Mouse (Mus musculus) Patski (cell line): ENCODE results near the gene Slco1b2. TPM values are rescaled to one million over a fixed set of nuclear protein-coding genes. Genes with fewer than 3 reads are reported as not detected.
"Not testable (repeated sequence)": the region's sequence is repeated elsewhere in the genome, so short reads cannot be mapped to it uniquely, and the experiment has no call there.

Source experiments
- ATAC-seq: fragments of 100-300 bp; one replicate; pipeline ENCODE4 v1.8.0; 2021
- CTCF ChIA-PET: fragments of 350-600 bp; sonication (Branson Sonifier 250); formaldehyde crosslinking; loops from one replicate; lab custom pipeline; 2022; ENCODE audit warnings: inconsistent platforms; lab: Charles Lee
- POLR2A ChIA-PET: fragments of 350-600 bp; sonication (Branson Sonifier 250); formaldehyde crosslinking; loops from one replicate; lab custom pipeline; 2022; ENCODE audit warnings: antibody characterized with exemption, inconsistent platforms; lab: Charles Lee
- DNase-seq: peaks from one replicate; pipeline ENCODE4 v3.0.0-alpha.2; 2011; ENCODE audit warnings: low read depth, low spot score
- H3K27me3 ChIP-seq: fragments of 371-371 bp; one replicate; pipeline ENCODE4 v1.5.1; 2021
- CTCF ChIP-seq: fragments of 100-300 bp; IDR thresholded peaks from one replicate; pipeline ENCODE4 v1.5.1; 2021
- in situ Hi-C: fragments of 300-500 bp; cut with MboI; formaldehyde crosslinking; loops from 3 replicates; pipeline ENCODE4 v1.11.1; 2018; ENCODE audit warnings: low pct_unique_long_range_greater_than_20kb, mixed read lengths
- polyA plus RNA-seq: library from polyadenylated mRNA; unstranded; gene quantifications from one replicate; pipeline ENCODE4 v1.2.3, GENCODE M21; 2021

Slco1b2 gene
- not detected for polyA plus RNA-seq

GRCm38 (mm10) chr6:141629291-141629690 lies at the start of gene Slco1b2:
TSS of gene Slco1b2 (plus strand) at chr6:141629518.
- in situ Hi-C loops, result no loop called here
- ATAC-seq, result no peak
- no peak for TF ChIP-seq CTCF
- DNase-seq, result no peak
- no peaks in the 10 kb centered on the region for H3K27me3 ChIP-seq
- ChIA-PET POLR2A (no interaction called here), CTCF (no interaction called here)

GRCm38 (mm10) chr6:141584791-141585403 lies 44.4 kb upstream of the Slco1b2 start:
- DNase-seq, result no peak
- ATAC-seq, result no peak
- POLR2A ChIA-PET, result no interaction called here
- CTCF ChIA-PET, result interaction anchor here (3.0 kb wide), 1 partner anchor 8 kb away, joined by 14 read pairs; no protein-coding TSS in a partner anchor
- in situ Hi-C loops, result loop anchor here (25.0 kb wide), 1 partner anchor 673 kb away; no protein-coding TSS in a partner anchor
- no peaks in the 10 kb centered on the region for H3K27me3 ChIP-seq
- no peak for TF ChIP-seq CTCF

GRCm38 (mm10) chr6:141590002-141590401 lies 39.3 kb upstream of the Slco1b2 start:
- DNase-seq (no peak), ATAC-seq (no peak)
- in situ Hi-C loops, result loop anchor here (25.0 kb wide), 1 partner anchor 678 kb away; no protein-coding TSS in a partner anchor
- no peak for TF ChIP-seq CTCF
- ChIA-PET CTCF (no interaction called here), POLR2A (no interaction called here)
- H3K27me3 ChIP-seq, result no peaks in the 10 kb centered on the region

GRCm38 (mm10) chr6:141590598-141591200 lies 38.6 kb upstream of the Slco1b2 start:
- CTCF ChIA-PET, DNase-seq, H3K27me3 ChIP-seq, ATAC-seq, POLR2A ChIA-PET: not testable (repeated sequence)
- in situ Hi-C loops, result loop anchor here (25.0 kb wide), 1 partner anchor 678 kb away; no protein-coding TSS in a partner anchor

- in situ Hi-C loops, result loop anchor here (25.0 kb wide), 1 partner anchor 684 kb away; no protein-coding TSS in a partner anchor
- no peaks in the 10 kb centered on the region for H3K27me3 ChIP-seq
- ATAC-seq, result no peak
- CTCF ChIA-PET, result no interaction called here
- POLR2A ChIA-PET, result no interaction called here
- no peak for DNase-seq
- TF ChIP-seq CTCF, result no peak
Measured at GRCm38 (mm10) chr6:141596081-141596480, 33.2 kb upstream of the Slco1b2 start.

GRCm38 (mm10) chr6:141597037-141597436 lies 32.3 kb upstream of the Slco1b2 start:
- DNase-seq, result no peak
- no peak for ATAC-seq
- H3K27me3 ChIP-seq, result no peaks in the 10 kb centered on the region
- CTCF ChIA-PET, result no interaction called here
- in situ Hi-C loops, result loop anchor here (25.0 kb wide), 1 partner anchor 685 kb away; no protein-coding TSS in a partner anchor
- POLR2A ChIA-PET, result no interaction called here
- TF ChIP-seq CTCF, result no peak

- CTCF ChIA-PET, result no interaction called here
- POLR2A ChIA-PET, result no interaction called here
- ATAC-seq (no peak), DNase-seq (no peak)
- in situ Hi-C loops, result no loop called here
- TF ChIP-seq CTCF, result no peak
- no peaks in the 10 kb centered on the region for H3K27me3 ChIP-seq
Measured at GRCm38 (mm10) chr6:141600940-141601339, 28.4 kb upstream of the Slco1b2 start.

- CTCF ChIA-PET, result no interaction called here
- in situ Hi-C loops, result no loop called here
- H3K27me3 ChIP-seq, result no peaks in the 10 kb centered on the region
- POLR2A ChIA-PET, result no interaction called here
- no peak for TF ChIP-seq CTCF
- no peak for DNase-seq
- no peak for ATAC-seq
Measured at GRCm38 (mm10) chr6:141610702-141611260, 18.5 kb upstream of the Slco1b2 start.

- CTCF ChIA-PET, result no interaction called here
- H3K27me3 ChIP-seq, result no peaks in the 10 kb centered on the region
- no peak for DNase-seq
- in situ Hi-C loops, result no loop called here
- TF ChIP-seq CTCF, result no peak
- no peak for ATAC-seq
- POLR2A ChIA-PET, result no interaction called here
Measured at GRCm38 (mm10) chr6:141614017-141614416, 15.3 kb upstream of the Slco1b2 start.

GRCm38 (mm10) chr6:141615348-141615747 lies 14.0 kb upstream of the Slco1b2 start:
- no peaks in the 10 kb centered on the region for H3K27me3 ChIP-seq
- in situ Hi-C loops, result no loop called here
- ChIA-PET CTCF (no interaction called here), POLR2A (no interaction called here)
- no peak for DNase-seq
- TF ChIP-seq CTCF, result no peak
- ATAC-seq, result no peak

GRCm38 (mm10) chr6:141632935-141633334 lies 3.6 kb downstream of the Slco1b2 start:
- ATAC-seq (no peak), DNase-seq (no peak)
- TF ChIP-seq CTCF, result no peak
- in situ Hi-C loops, result no loop called here
- ChIA-PET CTCF (no interaction called here), POLR2A (no interaction called here)
- no peaks in the 10 kb centered on the region for H3K27me3 ChIP-seq
